In the genomic region with DNA sequence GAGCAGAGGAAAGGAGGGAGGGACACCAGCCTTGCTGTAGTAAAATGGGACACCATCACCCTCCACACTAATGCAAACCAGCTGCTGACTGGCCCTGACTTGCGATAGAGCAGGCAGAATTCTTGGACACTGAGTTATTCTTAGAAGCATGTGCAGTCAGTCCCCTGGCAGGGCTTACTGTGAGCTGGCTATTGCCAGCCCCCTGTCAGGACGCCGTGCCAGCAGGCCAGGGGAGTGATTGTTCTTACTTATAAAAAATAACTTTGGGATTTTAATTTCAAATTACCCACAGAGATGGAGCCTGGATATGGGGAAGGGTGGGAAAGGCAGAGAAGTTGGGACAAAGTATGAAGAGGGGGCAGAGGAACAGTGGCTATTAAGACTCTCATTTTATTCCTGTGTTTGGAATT, we compare ENCODE assay signal across 9 mouse cellular contexts.
DNase-seq lines count a peak whose midpoint lies in the region; ATAC-seq lines count a peak whose summit lies in the region.
"Had no signal": no experiment of that assay in that cellular context is flagged by ENCODE, and none has a peak within 500 bp of the region (broad histone marks: within the 10 kb centered on the region; RNA-seq: fewer than 3 reads in every experiment).

No protein-coding gene starts in this region.

- no peak overlapping the region for H3K4me2 ChIP-seq in kidney, embryonic 14.5 days (replicated peaks; ENCODE audit: low read depth, low read length)
- H3K4me2 ChIP-seq in embryonic facial prominence, embryonic 14.5 days (ENCODE audit: low read depth, low read length), result no peak overlapping the region
- H3K4me2 ChIP-seq in heart, embryonic 14.5 days (ENCODE audit: low read length), result peak overlapping the region; percentile 29; the same call in 1 of the 2 replicates
- H3K4me2 ChIP-seq: midbrain, embryonic 12.5 days had no signal

- no peak overlapping the region for H3K4me3 ChIP-seq in kidney, embryonic 14.5 days (ENCODE audit: low read length)
- no peak overlapping the region for H3K4me3 ChIP-seq in embryonic facial prominence, embryonic 14.5 days (ENCODE audit: low read depth, low read length)
- H3K4me3 ChIP-seq in heart, embryonic 14.5 days (ENCODE audit: control insufficient read depth in 1 of 2, insufficient read depth in 1 of 2, low read depth in 1 of 2, low read length in 2 of 2), result no peak overlapping the region
- H3K4me3 ChIP-seq: midbrain, embryonic 12.5 days had no signal

- ATAC-seq in kidney, embryonic 14.5 days (ENCODE audit: low FRiP score, low TSS enrichment), result no peak
- peak; percentile 71 for ATAC-seq in embryonic facial prominence, embryonic 14.5 days (ENCODE audit: low read depth)
- ATAC-seq in heart, embryonic 14.5 days (ENCODE audit: insufficient number of reproducible peaks, insufficient read depth, low FRiP score, low read depth), result peak; percentile 91

- no peak overlapping the region for H3K27ac ChIP-seq in kidney, embryonic 14.5 days (ENCODE audit: low read depth, low read length)
- H3K27ac ChIP-seq in embryonic facial prominence, embryonic 14.5 days (replicated peaks; ENCODE audit: low read depth, low read length), result peak overlapping the region; percentile 31; the same call in 1 of the 2 replicates
- peak overlapping the region; percentile 94 to 98 for H3K27ac ChIP-seq in heart, embryonic 14.5 days (replicated peaks in 1 of 2; ENCODE audit: control insufficient read depth in 1 of 2, insufficient read depth in 1 of 2, low read depth in 2 of 2, low read length in 2 of 2)
- H3K27ac ChIP-seq: midbrain, embryonic 12.5 days had no signal

- 57% methylated on average over 3 of the region's 3 CpGs for WGBS in kidney, embryonic 14.5 days
- 16% methylated on average over 3 of the region's 3 CpGs for WGBS in embryonic facial prominence, embryonic 14.5 days
- WGBS in heart, embryonic 14.5 days, result 10% methylated on average over 3 of the region's 3 CpGs

- H3K36me3 ChIP-seq in kidney, embryonic 14.5 days (ENCODE audit: control insufficient read depth, insufficient read depth, low read length), result no peaks in the 10 kb centered on the region
- H3K36me3 ChIP-seq in embryonic facial prominence, embryonic 14.5 days (ENCODE audit: control insufficient read depth, insufficient read depth, low read length), result no peaks in the 10 kb centered on the region
- H3K36me3 ChIP-seq in heart, embryonic 14.5 days (ENCODE audit: control insufficient read depth, insufficient read depth, low read length), result no peaks in the 10 kb centered on the region
- H3K36me3 ChIP-seq: midbrain, embryonic 12.5 days had no signal

- H3K9ac ChIP-seq in kidney, embryonic 14.5 days (ENCODE audit: low read depth, low read length), result no peak overlapping the region
- H3K9ac ChIP-seq in embryonic facial prominence, embryonic 14.5 days (ENCODE audit: low read depth, low read length), result no peak overlapping the region
- H3K9ac ChIP-seq in heart, embryonic 14.5 days (ENCODE audit: low read length), result 0 out of 2 replicates have a peak overlapping the region, but pooled peaks have one; percentile 3
- H3K9ac ChIP-seq: midbrain, embryonic 12.5 days had no signal

- no peaks in the 10 kb centered on the region for H3K4me1 ChIP-seq in kidney, embryonic 14.5 days (ENCODE audit: control insufficient read depth, insufficient read depth, low read length)
- peaks cover 11% of the 10 kb centered on the region for H3K4me1 ChIP-seq in embryonic facial prominence, embryonic 14.5 days (ENCODE audit: control insufficient read depth, insufficient read depth, low read length)
- H3K4me1 ChIP-seq in heart, embryonic 14.5 days (ENCODE audit: control insufficient read depth in 2 of 2, insufficient read depth in 2 of 2, low read length in 2 of 2), result peaks cover 28 to 41% of the 10 kb centered on the region in 2 experiments
- H3K4me1 ChIP-seq: midbrain, embryonic 12.5 days had no signal

- no peaks in the 10 kb centered on the region for H3K27me3 ChIP-seq in kidney, embryonic 14.5 days (ENCODE audit: control insufficient read depth, insufficient read depth, low read length)
- no peaks in the 10 kb centered on the region for H3K27me3 ChIP-seq in embryonic facial prominence, embryonic 14.5 days (replicated peaks; ENCODE audit: control insufficient read depth, insufficient read depth, low read length)
- H3K27me3 ChIP-seq in heart, embryonic 14.5 days (ENCODE audit: control insufficient read depth, insufficient read depth, low read length), result no peaks in the 10 kb centered on the region
- H3K27me3 ChIP-seq: midbrain, embryonic 12.5 days had no signal

- no peaks in the 10 kb centered on the region for H3K9me3 ChIP-seq in kidney, embryonic 14.5 days (ENCODE audit: control insufficient read depth, low read length)
- H3K9me3 ChIP-seq in embryonic facial prominence, embryonic 14.5 days (ENCODE audit: control insufficient read depth, low read length), result no peaks in the 10 kb centered on the region
- no peaks in the 10 kb centered on the region for H3K9me3 ChIP-seq in heart, embryonic 14.5 days (ENCODE audit: control insufficient read depth, low read length)
- H3K9me3 ChIP-seq: midbrain, embryonic 12.5 days had no signal

- DNase-seq in kidney, postnatal 4 days, result peak; percentile 38 to 53
- peak; percentile 88 for DNase-seq in embryonic facial prominence, embryonic 14.5 days (ENCODE audit: low spot score)
- peak; percentile 49 for DNase-seq in lung, postnatal 25 days (ENCODE audit: low spot score)
- no peak for DNase-seq in layer of hippocampus, adult 8-10 months (ENCODE audit: low spot score in 2 of 2)
- DNase-seq in spleen, adult 18-20 months, result no peak
- DNase-seq in adrenal gland, postnatal 25 days, result no peak

Comparison
In these comparisons a context has a peak if more than half of its experiments do, and no peak if none do; other contexts are left out.
1. DNase-seq: peak in kidney, postnatal 4 days (2 of 2), embryonic facial prominence, embryonic 14.5 days (single experiment) and lung, postnatal 25 days (single experiment); none in layer of hippocampus, adult 8-10 months (0 of 2), spleen, adult 18-20 months (0 of 2) and adrenal gland, postnatal 25 days (single experiment).